Mouse (Mus musculus) limb, embryonic 12.5 days (tissue): ENCODE measurements around the gene Gm49721. TPM values are rescaled to one million over a fixed set of nuclear protein-coding genes. Genes with fewer than 3 reads are reported as not detected.
"Not testable (repeated sequence)": the region's sequence is repeated elsewhere in the genome, so short reads cannot be mapped to it uniquely, and the experiment has no call there.

Experiments
- ATAC-seq: fragments of 200-750 bp; cut with Nextera tagmentation; 2 replicates; pipeline ENCODE4 v1.8.0; 2017; ENCODE audit warnings: low read depth, moderate TSS enrichment; ENCODE audit not compliant: insufficient number of reproducible peaks, insufficient read depth, low FRiP score, low TSS enrichment
- H3K27ac ChIP-seq: fragments of 300-500 bp; sonication (generic); 2 replicates; pipeline ENCODE4 v1.5.1; 2016; ENCODE audit warnings: mild to moderate bottlenecking, moderate library complexity
- H3K27me3 ChIP-seq: fragments of 300-500 bp; sonication (generic); 2 replicates; pipeline ENCODE4 v1.6.1; 2016; ENCODE audit warnings: mild to moderate bottlenecking, moderate library complexity
- H3K36me3 ChIP-seq: fragments of 300-500 bp; sonication (generic); 2 replicates; pipeline ENCODE4 v1.6.1; 2016; ENCODE audit warnings: mild to moderate bottlenecking, moderate library complexity
- H3K4me1 ChIP-seq: fragments of 300-500 bp; sonication (generic); replicated peaks from 2 replicates; pipeline ENCODE4 v1.6.1; 2016
- H3K4me2 ChIP-seq: fragments of 300-500 bp; sonication (generic); 2 replicates; pipeline ENCODE4 v1.6.1; 2016; ENCODE audit warnings: mild to moderate bottlenecking, moderate library complexity
- H3K4me3 ChIP-seq: fragments of 300-500 bp; sonication (generic); replicated peaks from 2 replicates; pipeline ENCODE4 v1.5.1; 2016; ENCODE audit warnings: mild to moderate bottlenecking
- H3K9ac ChIP-seq: fragments of 300-500 bp; sonication (generic); replicated peaks from 2 replicates; pipeline ENCODE4 v1.6.1; 2016; ENCODE audit warnings: mild to moderate bottlenecking, moderate library complexity
- H3K9me3 ChIP-seq: fragments of 300-500 bp; sonication (generic); 2 replicates; pipeline ENCODE4 v1.6.1; 2016; ENCODE audit warnings: mild to moderate bottlenecking, moderate library complexity
- WGBS: fragments of 180-500 bp; shearing (Covaris S2); methylation state at CpG from one replicate; pipeline ENCODE4 v1.1.7; 2016; 5-methylcytosine and 5-hydroxymethylcytosine counted together
- polyA plus RNA-seq: library from polyadenylated mRNA; unstranded; fragments of >200 nt; fragmentation: Nextera tagmentation; extraction: Ambion mirVana; gene quantifications from 2 replicates; pipeline ENCODE4 v1.2.1, GENCODE M21; 2016

The Gm49721 gene
- polyA plus RNA-seq, 1 experiment from 2014 or later: 0.56 TPM

- not testable (repeated sequence) for H3K9ac ChIP-seq, H3K36me3 ChIP-seq, ATAC-seq, H3K9me3 ChIP-seq, H3K4me1 ChIP-seq, H3K27me3 ChIP-seq, H3K4me2 ChIP-seq, H3K27ac ChIP-seq, H3K4me3 ChIP-seq
- WGBS: no CpG with 5 or more reads among the region's 12 CpGs
Observed at GRCm38 (mm10) chr17:7085469-7086168, 106.9 kb downstream of the Gm49721 start.

- not testable (repeated sequence) for H3K27me3 ChIP-seq, H3K27ac ChIP-seq, H3K9me3 ChIP-seq, H3K36me3 ChIP-seq, H3K9ac ChIP-seq, H3K4me3 ChIP-seq, H3K4me1 ChIP-seq, H3K4me2 ChIP-seq, ATAC-seq
- WGBS: 49% methylated on average over 6 of the region's 8 CpGs
Observed at GRCm38 (mm10) chr17:7086836-7087235, 108.1 kb downstream of the Gm49721 start.

Other genes starting within 250 kb of the Gm49721 start
- 40.1 and 46.9 TPM in 2 replicates for gene Ezr, start 196.1 kb upstream of the Gm49721 start, polyA plus RNA-seq
- 37.7 and 44.0 TPM in 2 replicates for gene Rsph3b, start 30.2 kb upstream of the Gm49721 start, polyA plus RNA-seq
- 69.0 and 70.8 TPM in 2 replicates for gene Tagap1, start 17.7 kb upstream of the Gm49721 start, polyA plus RNA-seq
- 169 and 173 TPM in 2 replicates for gene Rnaset2b, start 8.3 kb upstream of the Gm49721 start, polyA plus RNA-seq
- not detected in 2 replicates for gene Gm1604a, start 46.7 kb downstream of the Gm49721 start, polyA plus RNA-seq
- gene Rps6ka2, start 191.2 kb downstream of the Gm49721 start, polyA plus RNA-seq: 22.8 and 24.8 TPM in 2 replicates